Mouse (Mus musculus): ENCODE results near the gene U2af1l4. TPM values are rescaled to one million over a fixed set of nuclear protein-coding genes. Genes with fewer than 3 reads are reported as not detected.

U2af1l4 gene
- polyA plus RNA-seq, 1 experiment from 2014 or later: 87.6 TPM

DNA sequence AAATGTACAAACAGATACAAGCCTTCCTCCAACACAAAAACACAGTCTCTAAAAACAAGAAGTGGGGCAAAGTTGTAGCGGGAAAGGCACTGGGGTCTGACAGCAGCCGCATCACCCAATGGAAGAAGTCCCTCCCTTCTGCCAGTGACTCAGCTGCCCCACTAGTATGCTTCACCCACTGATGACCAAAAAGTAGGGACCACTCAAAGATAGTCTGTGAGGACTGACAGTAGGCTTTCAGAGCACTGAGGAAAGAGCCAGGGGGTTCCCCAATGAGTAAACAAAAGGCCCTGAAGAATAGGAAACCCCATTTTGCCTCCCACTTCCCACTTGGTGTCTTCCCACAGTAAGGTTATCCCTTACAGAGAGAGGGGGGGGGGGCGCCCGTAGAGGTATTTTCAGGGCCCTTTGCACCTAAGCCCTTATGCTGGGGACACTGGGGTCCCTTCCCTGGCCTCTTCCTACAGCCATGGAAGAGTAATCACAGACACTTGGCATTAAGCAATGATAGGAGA is 31.5 kb downstream of the U2af1l4 start:
- no peak for ATAC-seq (replicated peaks; ENCODE audit: insufficient number of reproducible peaks, low FRiP score, low TSS enrichment)

DNA sequence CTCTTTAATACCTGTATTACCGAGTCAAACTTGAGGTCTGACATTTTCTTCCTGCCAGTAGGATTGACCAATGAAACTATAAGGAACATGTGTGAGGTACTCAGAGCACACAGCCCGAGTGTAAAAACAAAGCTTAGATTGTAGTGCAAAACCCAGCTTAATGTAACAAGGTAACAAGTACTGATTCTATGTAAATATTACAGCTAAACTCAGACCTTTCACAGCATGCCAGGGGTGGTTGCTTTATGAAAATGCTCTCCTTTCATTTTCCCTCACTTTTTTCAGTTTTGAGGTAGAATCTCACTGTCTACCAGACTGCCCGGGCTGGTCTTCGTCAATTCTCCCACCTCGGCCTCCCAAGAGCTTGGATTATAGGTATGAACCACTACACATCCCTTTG is 33.0 kb downstream of the U2af1l4 start:
- Histone ChIP-seq H3K4me3 (ENCODE audit: low read depth, low read length) (no peak overlapping the region), H3K9me3 (replicated peaks; ENCODE audit: control insufficient read depth, low read length) (no peaks in the 10 kb centered on the region), H3K36me3 (ENCODE audit: control insufficient read depth, insufficient read depth, low read length) (no peaks in the 10 kb centered on the region), H3K4me1 (ENCODE audit: control insufficient read depth, insufficient read depth, low read length) (no peaks in the 10 kb centered on the region), H3K4me2 (no peak overlapping the region), H3K9ac (ENCODE audit: low read depth, low read length) (no peak overlapping the region), H3K27ac (ENCODE audit: low read depth, low read length) (no peak overlapping the region), H3K27me3 (ENCODE audit: control insufficient read depth, insufficient read depth, low read length) (0 out of 2 replicates have a peak, but pooled peaks cover 4% of the 10 kb centered on the region)
- ATAC-seq (replicated peaks; ENCODE audit: insufficient number of reproducible peaks, low FRiP score, low TSS enrichment): no peak
- WGBS (ENCODE audit: insufficient replicate concordance): 70% methylated on average over 5 of the region's 5 CpGs

More for the DNA sequence above, 31.5 kb downstream of the U2af1l4 start:
- Histone ChIP-seq H3K4me1 (ENCODE audit: control insufficient read depth, insufficient read depth, low read length) (0 out of 2 replicates have a peak, but pooled peaks cover 4% of the 10 kb centered on the region), H3K4me3 (ENCODE audit: low read depth, low read length) (no peak overlapping the region), H3K27me3 (ENCODE audit: control insufficient read depth, insufficient read depth, low read length) (0 out of 2 replicates have a peak, but pooled peaks cover 4% of the 10 kb centered on the region), H3K27ac (ENCODE audit: low read depth, low read length) (no peak overlapping the region), H3K9ac (ENCODE audit: low read depth, low read length) (no peak overlapping the region), H3K4me2 (no peak overlapping the region), H3K9me3 (replicated peaks; ENCODE audit: control insufficient read depth, low read length) (no peaks in the 10 kb centered on the region), H3K36me3 (ENCODE audit: control insufficient read depth, insufficient read depth, low read length) (no peaks in the 10 kb centered on the region)
- 66% methylated on average over 4 of the region's 4 CpGs for WGBS (ENCODE audit: insufficient replicate concordance)

DNA sequence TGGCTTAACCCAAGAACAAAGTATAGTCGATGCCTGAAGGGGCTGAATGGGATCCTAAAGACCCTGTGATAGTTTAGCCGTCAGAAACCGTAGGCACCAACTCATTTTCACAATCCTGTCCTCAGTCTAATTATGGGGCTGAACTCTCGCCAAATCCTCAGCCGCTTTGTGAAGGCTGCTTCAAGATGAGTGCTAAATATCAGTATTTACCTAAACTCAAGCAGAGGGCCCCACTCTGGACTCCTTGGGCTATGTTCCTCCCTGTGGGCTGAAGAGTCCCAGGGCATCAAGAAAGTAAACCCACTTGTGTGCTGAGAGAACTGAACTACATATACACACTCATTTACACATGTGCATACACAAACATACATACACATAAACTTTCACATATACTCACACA is 33.7 kb downstream of the U2af1l4 start:
- no peak overlapping the region for H3K4me3 ChIP-seq (ENCODE audit: low read depth, low read length)
- no peak for ATAC-seq (replicated peaks; ENCODE audit: insufficient number of reproducible peaks, low FRiP score, low TSS enrichment)
- no peak overlapping the region for H3K27ac ChIP-seq (ENCODE audit: low read depth, low read length)
- no peaks in the 10 kb centered on the region for H3K36me3 ChIP-seq (ENCODE audit: control insufficient read depth, insufficient read depth, low read length)
- 72% methylated on average over 5 of the region's 5 CpGs for WGBS (ENCODE audit: insufficient replicate concordance)
- H3K9ac ChIP-seq (ENCODE audit: low read depth, low read length): no peak overlapping the region
- 0 out of 2 replicates have a peak, but pooled peaks cover 4% of the 10 kb centered on the region for H3K27me3 ChIP-seq (ENCODE audit: control insufficient read depth, insufficient read depth, low read length)
- no peaks in the 10 kb centered on the region for H3K4me1 ChIP-seq (ENCODE audit: control insufficient read depth, insufficient read depth, low read length)
- H3K4me2 ChIP-seq: no peak overlapping the region
- no peaks in the 10 kb centered on the region for H3K9me3 ChIP-seq (replicated peaks; ENCODE audit: control insufficient read depth, low read length)

DNA sequence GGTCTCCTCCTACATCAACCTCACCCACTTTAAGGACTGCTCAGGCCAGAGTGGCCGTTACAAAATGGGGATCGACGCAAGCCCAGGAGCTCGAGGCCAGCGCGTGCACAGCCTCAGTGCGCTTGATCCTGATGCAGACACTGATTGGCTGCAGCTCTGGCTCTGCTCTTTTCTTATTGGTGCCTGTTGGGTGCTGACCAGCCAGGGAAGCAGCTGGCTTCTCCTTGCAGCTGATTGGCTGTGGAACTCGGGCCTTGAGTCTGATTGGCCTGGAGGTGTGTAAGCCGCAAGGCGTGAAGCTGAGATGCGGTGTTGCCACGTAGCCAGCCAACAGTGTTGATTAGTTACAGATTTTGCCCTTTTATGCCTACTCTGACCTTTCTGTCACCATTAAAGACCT is 35.7 kb downstream of the U2af1l4 start, which contains the start of gene Zbtb32:
TSS of gene Zbtb32 (minus strand) at position 124 of the 400 bp plus-strand sequence.
- H3K4me3 ChIP-seq (ENCODE audit: low read depth, low read length): no peak within 1 kb of the TSS
- no peak within 1 kb of the TSS for H3K9ac ChIP-seq (ENCODE audit: low read depth, low read length)
- no peaks in the 10 kb centered on the region for H3K27me3 ChIP-seq (ENCODE audit: control insufficient read depth, insufficient read depth, low read length)
- H3K27ac ChIP-seq (ENCODE audit: low read depth, low read length): no peak within 1 kb of the TSS
- no peaks in the 10 kb centered on the region for H3K9me3 ChIP-seq (replicated peaks; ENCODE audit: control insufficient read depth, low read length)
- no peaks in the 10 kb centered on the region for H3K36me3 ChIP-seq (ENCODE audit: control insufficient read depth, insufficient read depth, low read length)
- ATAC-seq (replicated peaks; ENCODE audit: insufficient number of reproducible peaks, low FRiP score, low TSS enrichment): no peak
- peak within 1 kb of the TSS; percentile 34 for H3K4me2 ChIP-seq
- no peaks in the 10 kb centered on the region for H3K4me1 ChIP-seq (ENCODE audit: control insufficient read depth, insufficient read depth, low read length)
- 86% methylated on average over 12 of the region's 12 CpGs for WGBS (ENCODE audit: insufficient replicate concordance)

DNA sequence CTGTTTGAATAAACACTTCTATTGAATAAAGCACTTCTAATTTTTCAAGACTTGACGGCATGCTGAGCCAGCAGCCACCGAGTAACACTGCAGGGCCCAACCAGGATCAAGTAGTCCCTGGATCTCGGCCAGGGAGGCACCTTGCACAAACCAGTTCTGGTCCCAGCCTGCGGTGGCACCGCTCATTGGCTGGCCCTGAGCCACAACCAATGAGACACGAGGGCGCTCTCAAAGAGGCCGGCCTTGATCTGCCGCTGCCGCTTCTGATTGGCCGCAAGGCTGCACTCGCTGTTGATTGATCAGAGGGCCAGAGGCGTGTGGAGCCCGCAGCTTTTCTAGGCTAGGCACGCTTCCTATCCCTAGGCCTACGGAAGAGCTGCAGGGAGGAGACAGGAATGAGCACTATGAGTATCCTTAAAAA is 36.8 kb downstream of the U2af1l4 start:
- no peaks in the 10 kb centered on the region for H3K36me3 ChIP-seq (ENCODE audit: control insufficient read depth, insufficient read depth, low read length)
- peak; percentile 92 for ATAC-seq (replicated peaks; ENCODE audit: insufficient number of reproducible peaks, low FRiP score, low TSS enrichment)
- 2% methylated on average over 16 of the region's 16 CpGs for WGBS (ENCODE audit: insufficient replicate concordance)
- H3K4me1 ChIP-seq (ENCODE audit: control insufficient read depth, insufficient read depth, low read length): no peaks in the 10 kb centered on the region
- no peaks in the 10 kb centered on the region for H3K9me3 ChIP-seq (replicated peaks; ENCODE audit: control insufficient read depth, low read length)
- peak overlapping the region; percentile 46 for H3K4me2 ChIP-seq
- H3K27me3 ChIP-seq (ENCODE audit: control insufficient read depth, insufficient read depth, low read length): no peaks in the 10 kb centered on the region
- no peak overlapping the region for H3K4me3 ChIP-seq (ENCODE audit: low read depth, low read length)
- H3K9ac ChIP-seq (ENCODE audit: low read depth, low read length): no peak overlapping the region; the same call in 1 of the 2 replicates
- no peak overlapping the region for H3K27ac ChIP-seq (ENCODE audit: low read depth, low read length)

DNA sequence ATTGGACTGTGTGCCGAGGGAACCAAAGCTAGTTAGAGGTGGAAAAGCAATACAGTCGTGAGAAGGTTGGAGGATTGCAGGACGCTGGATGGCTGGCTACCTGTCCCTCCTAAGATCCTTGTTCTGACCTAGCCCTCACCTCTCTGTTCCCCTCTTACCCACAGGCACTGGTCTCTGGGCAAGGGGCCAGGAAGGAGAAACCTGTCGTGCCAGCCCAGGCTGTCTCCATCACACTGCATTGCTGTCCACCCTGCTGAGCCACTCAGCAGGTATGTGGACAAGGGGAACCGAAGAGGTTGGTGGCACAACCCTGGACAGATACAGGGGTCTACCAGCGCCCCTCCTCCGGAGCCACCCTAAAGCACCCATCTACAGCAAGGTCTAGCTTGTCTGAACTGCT is 37.5 kb downstream of the U2af1l4 start:
- Histone ChIP-seq H3K36me3 (ENCODE audit: control insufficient read depth, insufficient read depth, low read length) (no peaks in the 10 kb centered on the region), H3K27ac (ENCODE audit: low read depth, low read length) (no peak overlapping the region), H3K4me2 (no peak overlapping the region), H3K27me3 (ENCODE audit: control insufficient read depth, insufficient read depth, low read length) (no peaks in the 10 kb centered on the region), H3K4me3 (ENCODE audit: low read depth, low read length) (no peak overlapping the region), H3K4me1 (ENCODE audit: control insufficient read depth, insufficient read depth, low read length) (no peaks in the 10 kb centered on the region), H3K9me3 (replicated peaks; ENCODE audit: control insufficient read depth, low read length) (no peaks in the 10 kb centered on the region), H3K9ac (ENCODE audit: low read depth, low read length) (no peak overlapping the region)
- no peak for ATAC-seq (replicated peaks; ENCODE audit: insufficient number of reproducible peaks, low FRiP score, low TSS enrichment)
- WGBS (ENCODE audit: insufficient replicate concordance): 75% methylated on average over 7 of the region's 7 CpGs

DNA sequence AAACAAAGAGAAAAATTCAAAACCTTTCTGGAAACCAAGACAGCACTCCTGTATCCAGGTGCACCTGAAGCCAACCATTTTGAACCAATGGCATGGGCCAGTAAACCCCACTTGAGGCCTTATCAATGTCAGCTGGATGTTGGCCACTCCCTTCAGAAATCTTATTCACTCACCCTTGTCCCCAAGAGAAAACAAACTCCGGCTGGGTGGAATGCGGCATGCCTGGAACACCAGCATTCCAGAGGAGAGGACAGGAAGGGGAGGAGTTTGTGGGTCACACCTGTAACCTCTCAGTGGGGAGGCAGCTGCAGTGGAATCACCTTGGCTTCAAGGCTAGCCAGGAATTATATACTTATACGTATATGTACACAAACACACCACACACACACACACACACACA is 39.5 kb downstream of the U2af1l4 start:
- 25% methylated on average over 3 of the region's 3 CpGs for WGBS (ENCODE audit: insufficient replicate concordance)
- no peak for ATAC-seq (replicated peaks; ENCODE audit: insufficient number of reproducible peaks, low FRiP score, low TSS enrichment)
- Histone ChIP-seq H3K9ac (ENCODE audit: low read depth, low read length) (no peak overlapping the region), H3K36me3 (ENCODE audit: control insufficient read depth, insufficient read depth, low read length) (no peaks in the 10 kb centered on the region), H3K4me1 (ENCODE audit: control insufficient read depth, insufficient read depth, low read length) (no peaks in the 10 kb centered on the region), H3K27me3 (ENCODE audit: control insufficient read depth, insufficient read depth, low read length) (no peaks in the 10 kb centered on the region), H3K4me3 (ENCODE audit: low read depth, low read length) (no peak overlapping the region), H3K27ac (ENCODE audit: low read depth, low read length) (no peak overlapping the region), H3K9me3 (replicated peaks; ENCODE audit: control insufficient read depth, low read length) (no peaks in the 10 kb centered on the region), H3K4me2 (no peak overlapping the region)

DNA sequence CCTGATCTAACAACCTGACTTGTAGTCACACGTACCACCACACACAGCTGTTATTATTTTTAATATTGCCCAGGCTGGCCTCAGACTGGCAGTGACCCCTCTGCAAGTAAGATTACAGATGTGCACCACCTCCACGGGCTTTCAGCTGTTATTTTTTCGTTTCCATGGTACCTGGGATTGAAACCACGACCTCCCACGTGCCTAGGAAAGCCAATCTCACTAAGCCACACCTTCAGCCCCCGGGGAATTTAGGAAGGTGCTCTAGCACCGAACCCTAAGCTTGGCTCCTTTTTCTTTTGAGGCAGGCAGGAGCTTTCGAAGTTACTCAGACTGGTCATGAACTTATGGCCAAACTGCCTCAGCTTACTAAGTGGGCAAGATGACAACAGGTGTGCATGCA is 41.3 kb downstream of the U2af1l4 start:
- H3K9me3 ChIP-seq (replicated peaks; ENCODE audit: control insufficient read depth, low read length): no peaks in the 10 kb centered on the region
- no peak overlapping the region for H3K4me3 ChIP-seq (ENCODE audit: low read depth, low read length)
- 54% methylated on average over 8 of the region's 8 CpGs for WGBS (ENCODE audit: insufficient replicate concordance)
- no peak overlapping the region for H3K9ac ChIP-seq (ENCODE audit: low read depth, low read length)
- no peak overlapping the region for H3K27ac ChIP-seq (ENCODE audit: low read depth, low read length)
- no peaks in the 10 kb centered on the region for H3K36me3 ChIP-seq (ENCODE audit: control insufficient read depth, insufficient read depth, low read length)
- 0 out of 2 replicates have a peak, but pooled peaks cover 3% of the 10 kb centered on the region for H3K27me3 ChIP-seq (ENCODE audit: control insufficient read depth, insufficient read depth, low read length)
- ATAC-seq (replicated peaks; ENCODE audit: insufficient number of reproducible peaks, low FRiP score, low TSS enrichment): no peak
- H3K4me1 ChIP-seq (ENCODE audit: control insufficient read depth, insufficient read depth, low read length): no peaks in the 10 kb centered on the region
- H3K4me2 ChIP-seq: no peak overlapping the region

DNA sequence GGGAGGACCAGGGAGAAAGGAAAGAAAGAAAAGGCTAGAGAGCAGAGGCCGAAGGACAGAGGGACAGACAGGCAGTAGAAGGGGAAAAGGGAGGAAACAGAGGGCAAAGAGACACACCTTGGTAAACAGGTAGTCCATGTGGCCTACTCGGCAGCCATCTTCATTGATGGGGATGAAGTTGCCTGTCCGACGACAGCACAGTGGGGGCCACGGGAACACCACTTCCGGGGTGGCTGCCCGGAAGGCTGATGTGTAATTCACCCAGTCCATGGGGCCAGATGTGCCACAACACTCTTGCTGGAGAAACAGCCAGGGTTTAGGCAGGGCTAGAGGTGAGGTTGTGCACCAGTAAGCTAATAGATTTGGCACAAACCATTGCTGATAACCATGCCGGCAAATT is 41.8 kb downstream of the U2af1l4 start:
- ATAC-seq (replicated peaks; ENCODE audit: insufficient number of reproducible peaks, low FRiP score, low TSS enrichment): no peak
- H3K4me2 ChIP-seq: no peak overlapping the region

More for the DNA sequence above, 41.8 kb downstream of the U2af1l4 start:
- Histone ChIP-seq H3K27ac (ENCODE audit: low read depth, low read length) (no peak overlapping the region), H3K9me3 (replicated peaks; ENCODE audit: control insufficient read depth, low read length) (no peaks in the 10 kb centered on the region), H3K36me3 (ENCODE audit: control insufficient read depth, insufficient read depth, low read length) (no peaks in the 10 kb centered on the region), H3K4me1 (ENCODE audit: control insufficient read depth, insufficient read depth, low read length) (peaks cover 2% of the 10 kb centered on the region; the same call in 1 of the 2 replicates), H3K9ac (ENCODE audit: low read depth, low read length) (no peak overlapping the region), H3K4me3 (ENCODE audit: low read depth, low read length) (no peak overlapping the region), H3K27me3 (ENCODE audit: control insufficient read depth, insufficient read depth, low read length) (0 out of 2 replicates have a peak, but pooled peaks cover 3% of the 10 kb centered on the region)
- WGBS (ENCODE audit: insufficient replicate concordance): 76% methylated on average over 8 of the region's 8 CpGs

Measured in heart, embryonic 11.5 days (tissue).